Mouse (Mus musculus) v-Abl transformed pro-B cells (cell line): ENCODE data around the gene Tbx3.

Experiments used
- in situ Hi-C, 2 experiments: fragments of 400-800 bp; cut with MboI; formaldehyde crosslinking; loops; one replicate each; pipeline ENCODE4 v1.15.1; 2025; ENCODE audit not compliant: unreplicated experiment in 2 of 2

Gene Tbx3

DNA sequence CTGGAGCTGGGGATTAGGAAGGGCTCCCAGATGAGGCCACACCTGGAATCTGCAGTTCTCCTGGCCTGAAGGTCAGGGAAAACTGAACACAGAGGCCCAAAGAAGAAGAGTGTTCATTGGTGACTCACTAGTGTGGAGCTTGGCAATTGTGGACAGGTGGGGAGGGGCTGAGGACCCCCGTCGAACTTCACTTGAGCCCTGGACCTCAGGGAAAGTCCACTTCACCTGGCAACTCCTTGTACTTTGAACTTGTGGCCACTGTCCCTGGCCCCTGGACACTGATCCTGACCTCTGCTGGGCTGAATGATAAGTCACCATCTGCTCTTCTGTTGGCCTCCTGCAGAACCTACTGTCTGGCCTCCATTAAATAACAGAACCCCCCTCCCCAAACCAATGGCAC is 5.8 kb downstream of the Tbx3 start:
- in situ Hi-C loops = loop anchor here in 1 of 2 experiments (25.0 kb wide), 3 partner anchors 1414 to 1739 kb away; no protein-coding TSS in a partner anchor

DNA sequence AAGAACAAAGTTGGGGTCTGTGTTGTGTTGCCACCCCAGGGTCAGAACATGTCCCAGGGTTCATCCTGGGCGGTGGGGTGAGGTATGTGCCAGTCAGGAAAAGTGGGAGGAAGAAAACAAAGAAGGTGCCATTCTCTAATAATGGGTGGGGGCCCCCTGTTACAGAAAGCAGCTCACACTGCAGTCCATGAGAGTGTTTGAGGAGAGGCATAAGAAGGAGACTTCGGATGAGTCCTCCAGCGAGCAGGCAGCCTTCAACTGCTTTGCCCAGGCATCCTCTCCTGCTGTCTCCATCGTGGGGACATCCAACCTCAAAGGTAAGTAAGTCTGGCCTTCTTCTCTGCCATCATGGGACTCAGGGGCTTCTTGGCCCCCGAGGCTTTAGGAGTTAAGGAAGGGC is 8.0 kb downstream of the Tbx3 start:
- in situ Hi-C loops = loop anchor here in 1 of 2 experiments (25.0 kb wide), 3 partner anchors 1416 to 1741 kb away; no protein-coding TSS in a partner anchor

DNA sequence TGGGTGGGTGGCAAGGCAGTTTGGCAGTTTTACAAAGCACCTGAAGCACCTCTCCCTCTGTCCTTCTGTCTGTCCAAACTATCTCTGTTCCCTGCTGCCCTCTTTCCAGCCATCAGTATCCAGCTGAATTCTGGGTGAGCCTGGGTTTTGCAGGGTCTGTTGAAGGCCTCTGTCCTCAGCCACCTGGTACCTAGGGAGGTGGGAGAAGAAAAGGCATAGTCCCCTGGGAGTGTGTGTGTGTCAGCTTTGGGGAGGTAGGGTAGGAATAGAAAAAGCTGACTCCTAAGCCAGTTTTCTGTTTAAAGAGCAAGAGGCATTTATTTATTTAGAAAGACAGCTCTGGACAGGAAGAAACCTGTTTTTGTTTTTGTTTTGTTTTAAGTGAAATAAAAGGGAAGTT is 8.6 kb downstream of the Tbx3 start:
- in situ Hi-C loops = loop anchor here in 1 of 2 experiments (25.0 kb wide), 3 partner anchors 1417 to 1742 kb away; no protein-coding TSS in a partner anchor

DNA sequence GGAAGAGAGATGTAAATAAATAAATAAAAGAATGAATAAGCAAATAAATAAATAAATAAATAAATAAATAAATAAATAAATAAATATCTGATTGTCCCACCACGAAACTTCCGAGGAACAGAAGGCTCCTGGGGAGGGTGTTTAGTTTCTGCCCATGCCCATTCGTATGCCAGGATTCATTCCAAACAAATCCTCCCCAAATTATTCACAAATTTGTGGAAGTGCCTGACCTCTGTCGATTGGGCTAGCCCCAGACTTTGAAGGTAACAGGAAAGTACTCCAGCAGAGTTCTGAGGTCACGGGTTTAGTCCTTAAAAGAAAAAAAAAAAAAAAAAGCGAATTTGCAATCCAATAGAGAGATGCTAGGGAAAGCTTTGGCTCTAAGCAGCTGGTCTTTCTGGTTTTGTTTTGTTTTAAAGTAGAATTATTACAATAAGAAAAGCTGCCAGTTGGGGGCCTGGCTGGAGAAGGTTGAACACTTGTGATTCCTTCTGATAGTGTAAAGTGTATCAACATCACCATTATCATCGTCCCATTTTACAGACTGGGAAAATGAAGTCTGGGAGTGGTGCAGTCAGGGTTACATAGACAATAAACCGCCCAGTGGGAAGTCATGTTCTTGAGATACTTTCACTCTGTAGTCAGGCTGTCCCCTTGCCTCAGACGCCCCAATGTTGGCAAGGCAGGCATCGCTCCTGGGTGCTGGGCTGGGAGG is 9.3 kb downstream of the Tbx3 start:
- in situ Hi-C loops = loop anchor here (10.0 to 25.0 kb wide), 4 partner anchors 1415 to 1742 kb away; no protein-coding TSS in a partner anchor

DNA sequence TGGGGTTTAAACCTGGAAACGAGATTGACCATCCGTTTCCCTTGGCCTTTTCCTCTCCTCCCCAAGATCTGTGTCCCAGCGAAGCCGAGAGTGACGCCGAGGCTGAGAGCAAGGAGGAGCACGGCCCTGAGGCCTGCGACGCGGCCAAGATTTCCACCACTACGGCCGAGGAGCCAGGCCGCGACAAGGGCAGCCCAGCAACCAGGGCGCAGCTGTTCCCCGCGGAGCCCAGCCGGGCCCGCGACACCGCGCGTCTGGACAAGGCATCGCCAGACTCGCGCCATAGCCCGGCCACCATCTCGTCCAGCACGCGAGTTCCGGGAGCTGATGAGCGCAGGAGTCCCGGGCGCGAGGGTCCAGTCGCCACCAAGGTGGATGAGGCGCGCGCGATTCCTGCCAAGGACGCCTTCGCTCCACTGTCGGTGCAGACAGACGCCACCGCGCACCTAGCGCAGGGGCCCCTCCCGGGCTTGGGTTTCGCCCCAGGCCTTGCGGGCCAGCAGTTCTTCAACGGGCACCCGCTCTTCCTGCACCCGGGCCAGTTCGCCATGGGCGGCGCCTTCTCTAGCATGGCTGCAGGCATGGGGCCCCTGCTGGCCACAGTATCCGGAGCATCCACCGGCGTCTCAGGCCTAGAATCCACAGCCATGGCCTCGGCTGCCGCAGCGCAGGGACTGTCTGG is 10.0 kb downstream of the Tbx3 start:
- in situ Hi-C loops = loop anchor here (10.0 to 25.0 kb wide), 4 partner anchors 1416 to 1743 kb away; no protein-coding TSS in a partner anchor

DNA sequence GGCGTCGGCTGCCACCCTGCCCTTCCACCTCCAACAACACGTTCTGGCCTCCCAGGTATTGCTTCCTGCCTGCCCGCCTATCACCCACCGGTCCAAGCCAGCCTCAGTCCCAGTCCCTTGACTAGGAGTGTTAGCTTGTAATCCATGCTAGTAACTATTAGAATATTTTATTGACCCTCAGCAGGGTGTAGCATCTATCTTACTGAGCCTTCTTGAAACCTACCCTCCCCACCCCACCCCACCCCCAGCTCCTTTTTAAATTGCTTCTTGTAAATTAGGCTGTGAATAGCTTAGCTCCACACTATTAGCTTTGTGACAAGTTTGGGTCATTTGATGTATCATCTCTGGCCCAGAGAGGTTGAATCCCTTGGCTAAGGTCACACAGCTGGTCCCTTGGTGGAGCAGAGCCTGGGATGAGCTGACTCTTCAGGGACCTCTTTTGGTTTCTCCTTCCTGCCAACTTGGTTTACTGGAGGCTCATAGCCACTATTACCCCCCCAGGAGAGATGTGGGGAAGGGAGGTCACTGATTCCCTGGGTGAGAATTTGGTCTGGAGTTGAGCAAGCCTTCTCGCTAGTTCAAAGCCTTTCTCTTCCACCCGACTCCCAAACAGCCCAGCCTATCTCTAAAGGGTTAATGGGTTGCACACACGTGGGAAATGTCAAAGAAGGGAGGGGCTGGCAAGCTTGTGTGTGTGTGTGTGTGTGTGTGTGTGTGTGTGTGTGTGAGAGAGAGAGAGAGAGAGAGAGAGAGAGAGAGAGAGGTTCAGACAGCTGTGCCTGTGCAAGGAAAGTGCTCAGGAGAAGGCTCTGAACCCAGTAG is 10.8 kb downstream of the Tbx3 start:
- in situ Hi-C loops = loop anchor here (10.0 to 25.0 kb wide), 4 partner anchors 1416 to 1744 kb away; no protein-coding TSS in a partner anchor

DNA sequence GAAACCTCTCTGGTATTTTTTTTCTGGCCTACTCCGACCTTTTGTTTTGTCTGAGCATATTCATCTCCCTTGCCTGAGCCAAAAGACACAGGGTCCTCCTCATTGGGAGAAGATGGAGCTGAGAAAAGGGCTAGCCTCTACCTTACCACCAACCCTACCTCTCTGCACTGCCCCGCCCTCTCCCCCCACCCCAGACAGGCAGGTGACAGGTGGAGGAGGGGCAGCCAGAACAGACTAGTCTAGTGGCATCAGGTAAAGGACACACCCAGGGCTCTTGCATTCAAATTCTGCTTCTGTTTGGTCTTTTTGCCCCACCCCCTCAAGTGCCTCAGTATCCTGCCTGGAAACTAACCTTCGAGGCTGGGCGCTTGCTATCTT is 11.4 kb downstream of the Tbx3 start:
- in situ Hi-C loops = loop anchor here (10.0 to 25.0 kb wide), 4 partner anchors 1417 to 1745 kb away; no protein-coding TSS in a partner anchor

DNA sequence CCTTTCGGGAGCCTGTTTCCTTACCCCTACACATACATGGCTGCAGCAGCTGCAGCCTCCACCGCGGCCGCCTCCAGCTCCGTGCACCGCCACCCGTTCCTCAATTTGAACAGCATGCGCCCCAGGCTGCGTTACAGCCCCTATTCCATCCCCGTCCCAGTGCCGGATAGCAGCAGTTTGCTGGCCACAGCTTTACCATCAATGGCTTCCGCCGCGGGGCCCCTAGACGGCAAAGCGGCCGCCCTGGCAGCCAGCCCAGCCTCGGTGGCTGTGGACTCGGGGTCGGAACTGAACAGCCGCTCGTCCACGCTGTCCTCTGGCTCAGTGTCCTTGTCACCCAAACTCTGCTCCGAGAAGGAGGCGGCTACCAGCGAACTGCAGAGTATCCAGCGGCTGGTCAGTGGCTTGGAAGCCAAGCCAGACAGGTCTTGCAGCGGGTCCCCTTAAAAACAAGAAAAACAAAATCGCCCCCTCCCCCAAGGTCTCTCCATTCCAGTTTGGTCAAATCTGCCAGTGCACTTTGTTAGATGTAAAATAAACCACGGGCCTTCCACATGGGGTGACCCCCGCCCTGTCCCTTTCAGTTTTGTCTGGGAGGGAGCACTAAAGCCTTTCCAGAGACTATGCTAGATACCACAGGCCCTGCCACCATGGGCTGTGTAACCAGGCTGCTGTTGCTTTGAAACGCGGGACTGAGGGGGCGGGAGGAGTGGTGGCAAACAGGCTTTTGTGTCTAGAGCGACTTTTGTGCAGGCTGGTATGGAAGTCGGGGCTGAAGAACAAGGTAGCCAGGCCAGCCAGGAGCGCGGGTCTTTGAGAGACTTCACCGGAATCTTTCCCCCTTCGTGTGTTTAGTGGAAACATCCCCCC is 12.4 kb downstream of the Tbx3 start:
- in situ Hi-C loops = loop anchor here (10.0 to 25.0 kb wide), 4 partner anchors 1418 to 1746 kb away; no protein-coding TSS in a partner anchor

DNA sequence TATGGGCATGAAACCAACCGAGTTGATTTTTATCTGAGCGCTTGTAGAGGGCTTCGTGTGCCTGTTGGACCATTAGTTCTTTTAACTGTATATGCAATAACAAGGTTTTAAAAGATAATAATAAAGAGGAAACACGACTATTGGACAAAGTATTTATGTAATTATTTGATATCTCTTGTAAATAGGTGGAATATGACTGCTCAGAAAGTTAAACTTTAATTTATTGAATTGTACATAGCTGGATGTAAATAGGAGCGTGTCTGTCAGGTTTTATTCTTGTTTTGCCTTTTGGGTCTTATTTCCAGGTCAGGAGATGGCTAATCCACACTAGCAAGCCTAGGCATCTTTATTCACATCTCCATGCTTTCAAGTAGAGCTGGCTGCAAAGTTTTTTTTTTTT is 13.4 kb downstream of the Tbx3 start:
- in situ Hi-C loops = loop anchor here (10.0 to 25.0 kb wide), 4 partner anchors 1419 to 1747 kb away; no protein-coding TSS in a partner anchor

DNA sequence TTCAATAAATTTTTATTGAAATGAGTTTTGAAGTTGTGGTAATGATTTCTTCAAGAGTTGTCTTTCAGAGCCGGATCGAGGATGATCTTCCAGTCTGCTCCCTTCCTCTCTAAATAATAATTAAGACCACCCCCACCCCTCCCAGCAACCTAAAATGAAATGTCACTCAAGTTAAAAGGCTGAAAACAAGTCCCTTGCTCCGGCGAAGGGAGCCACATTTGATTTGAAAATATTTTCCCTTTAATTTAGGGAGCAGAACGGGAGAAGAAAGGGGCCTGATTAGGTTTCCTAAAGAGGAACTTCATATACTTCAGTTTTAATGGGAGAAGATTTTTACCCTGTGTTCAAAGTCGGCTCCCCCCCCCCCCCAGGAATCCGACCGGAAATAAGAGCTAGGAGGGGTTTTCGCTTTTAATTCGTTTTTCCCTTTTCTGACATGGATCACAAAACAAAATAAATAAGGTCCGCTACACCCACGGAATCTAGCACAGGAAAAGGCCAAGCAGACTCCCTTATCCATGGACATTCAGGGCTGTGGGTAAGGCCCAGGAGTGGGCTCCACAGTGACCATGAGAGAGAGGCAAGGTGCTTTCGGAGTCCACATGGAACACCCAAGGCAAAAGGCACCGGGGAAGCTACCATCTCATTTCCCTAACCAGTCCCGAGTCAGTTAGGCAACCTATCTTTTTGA is 14.4 kb downstream of the Tbx3 start:
- in situ Hi-C loops = loop anchor here (5.0 to 25.0 kb wide), 5 partner anchors 903 to 1748 kb away; no protein-coding TSS in a partner anchor

DNA sequence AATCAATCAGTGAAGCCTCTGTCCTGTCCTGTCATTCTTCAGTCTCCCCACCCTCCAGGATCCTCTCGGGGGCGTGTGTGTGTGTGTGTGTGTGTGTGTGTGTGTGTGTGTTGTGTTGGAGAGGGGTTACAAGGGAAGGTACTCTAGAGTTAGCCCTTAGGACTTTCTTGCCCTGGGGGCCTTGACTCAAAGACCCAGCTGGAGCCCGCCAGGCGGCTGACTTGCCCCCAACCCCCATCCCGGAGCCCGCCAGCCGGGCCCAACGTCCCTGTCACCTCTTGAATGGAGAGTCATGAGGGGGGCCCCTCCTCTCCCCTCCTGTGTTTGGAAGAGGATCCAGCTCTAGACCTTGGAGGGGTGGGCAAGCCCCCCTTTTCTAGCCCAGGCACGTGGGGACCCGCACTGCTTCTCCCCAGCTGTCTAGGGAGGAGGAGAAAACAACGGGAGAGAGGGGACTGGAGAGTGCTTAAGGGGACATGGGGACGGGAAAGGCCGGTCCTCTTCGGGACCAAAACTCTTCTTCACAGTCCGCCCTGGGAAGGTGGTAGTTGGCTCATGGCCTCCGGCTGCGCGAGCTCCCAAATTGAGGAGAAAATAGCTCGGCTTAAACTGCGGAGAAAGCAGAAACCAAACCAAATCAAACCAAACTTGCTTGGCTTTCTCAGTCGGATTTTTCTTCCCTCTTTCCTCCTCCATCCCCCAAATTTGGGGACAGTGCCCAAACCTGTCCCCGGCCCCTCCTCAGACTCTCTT is 15.2 kb downstream of the Tbx3 start:
- in situ Hi-C loops = loop anchor here (5.0 to 25.0 kb wide), 5 partner anchors 903 to 1748 kb away; no protein-coding TSS in a partner anchor

DNA sequence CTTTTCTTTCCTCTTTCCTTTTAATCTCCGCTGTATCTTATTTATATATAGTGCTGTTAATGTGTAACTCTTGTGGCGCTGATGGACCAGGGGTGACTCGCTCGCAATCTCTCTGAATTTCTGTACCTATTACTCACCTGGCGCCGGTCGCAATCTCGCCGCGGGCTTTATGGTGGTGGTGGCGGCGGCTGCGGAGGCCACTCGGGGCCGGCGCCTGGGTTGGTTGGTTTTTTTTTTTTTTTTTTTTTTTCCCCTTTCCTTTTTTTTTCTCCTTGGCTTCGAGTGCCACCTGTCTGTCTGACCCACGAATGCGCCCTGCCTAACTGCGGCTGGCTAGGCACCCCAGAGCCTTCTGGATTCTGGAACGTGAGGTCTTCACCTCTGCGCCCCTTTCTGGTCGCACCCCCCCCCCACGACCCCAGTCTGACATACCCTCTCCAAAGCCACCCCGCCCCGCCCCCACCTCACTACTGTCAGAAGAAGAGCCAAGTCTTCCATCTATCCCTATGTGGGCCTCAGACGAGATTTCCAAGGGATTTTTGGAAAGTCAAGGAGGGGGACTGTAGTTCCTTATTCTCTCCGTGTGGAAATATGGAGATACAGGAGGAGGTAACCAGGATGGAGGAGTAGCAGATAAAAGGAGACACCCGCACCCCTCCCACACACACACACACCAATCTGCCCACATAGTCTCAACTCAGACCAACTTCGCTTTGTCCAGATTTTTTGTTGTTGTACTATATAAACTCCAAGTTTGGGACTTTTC is 15.9 kb downstream of the Tbx3 start:
- in situ Hi-C loops = loop anchor here (5.0 to 25.0 kb wide), 5 partner anchors 904 to 1749 kb away; no protein-coding TSS in a partner anchor

DNA sequence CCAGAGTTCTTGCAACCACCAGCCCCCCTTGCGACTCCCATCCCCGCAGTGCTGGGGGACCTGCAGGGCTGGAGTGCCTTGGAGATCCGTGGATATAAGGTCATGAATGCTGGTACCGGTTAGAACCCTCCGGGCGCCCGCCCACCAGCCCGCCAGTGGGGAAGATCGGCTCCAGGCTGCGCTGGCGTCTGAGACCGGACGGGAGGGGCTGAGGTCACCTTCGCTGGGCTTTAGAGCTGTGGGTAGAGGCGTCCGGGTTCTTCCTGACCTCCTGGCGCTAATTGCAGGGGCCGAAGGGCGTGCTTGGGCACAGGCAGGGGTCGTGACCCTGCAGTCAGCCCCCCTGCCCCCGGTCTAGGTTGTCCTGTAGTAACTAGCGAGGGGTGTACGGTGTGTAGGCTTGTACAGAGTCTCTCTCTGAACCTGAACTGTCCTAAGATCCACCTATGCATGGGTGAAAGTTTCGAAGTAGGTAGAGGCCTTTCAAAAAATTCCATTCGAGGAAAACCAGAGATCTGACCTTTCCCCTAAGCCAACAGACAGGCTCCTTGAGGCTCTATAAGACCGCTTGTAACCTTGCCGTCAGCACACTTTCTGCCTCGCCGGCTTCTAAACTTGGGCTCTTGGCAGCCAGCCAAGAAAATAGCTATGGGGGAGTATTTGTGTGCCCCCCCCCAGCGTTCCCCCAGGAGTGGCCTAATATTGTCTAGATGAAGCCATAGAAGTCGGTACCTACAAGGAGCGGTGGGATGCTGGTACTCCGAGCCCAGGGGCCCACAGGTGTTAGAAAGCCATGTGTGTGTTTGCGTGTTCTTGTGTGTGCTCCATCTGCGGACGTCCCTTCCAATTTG is 16.8 kb downstream of the Tbx3 start:
- in situ Hi-C loops = loop anchor here (5.0 to 25.0 kb wide), 5 partner anchors 905 to 1750 kb away; no protein-coding TSS in a partner anchor

DNA sequence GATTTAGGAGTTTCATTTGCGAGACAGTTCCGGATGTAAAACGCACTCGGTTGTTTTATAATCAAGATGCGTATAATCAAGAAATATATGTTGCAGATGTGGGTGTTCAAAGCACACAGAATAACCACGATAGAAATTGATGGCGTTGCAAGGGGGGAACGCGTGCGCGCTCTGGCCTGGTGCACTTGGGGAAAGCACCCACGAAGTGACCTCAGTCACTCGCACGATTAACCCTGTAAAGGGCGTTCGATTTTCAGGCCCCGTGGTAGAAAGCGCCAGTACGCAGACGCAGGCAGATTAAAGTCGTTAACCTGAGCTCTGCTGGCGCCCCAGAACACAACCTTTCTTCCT is 17.4 kb downstream of the Tbx3 start:
- in situ Hi-C loops = loop anchor here (5.0 to 25.0 kb wide), 5 partner anchors 906 to 1751 kb away; no protein-coding TSS in a partner anchor

DNA sequence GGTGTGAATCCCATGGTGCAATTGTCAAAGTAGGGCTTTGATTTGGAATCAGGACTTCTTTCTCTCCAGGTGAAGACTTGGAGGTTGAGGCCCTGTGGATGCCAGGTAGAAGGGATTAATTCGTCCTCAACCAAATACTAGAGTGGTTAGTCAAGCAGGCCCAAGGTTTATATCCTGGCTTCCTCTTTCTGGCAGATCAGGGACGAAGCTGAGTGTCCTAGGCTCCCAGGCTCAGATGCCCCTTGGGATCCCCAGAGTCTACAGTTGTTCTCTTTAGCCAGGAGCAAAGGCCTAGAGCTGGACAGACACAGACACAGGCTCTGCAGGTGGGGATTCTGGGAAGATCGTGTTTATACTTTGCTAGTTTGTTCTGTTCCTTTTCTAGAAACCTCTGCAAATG is 17.8 kb downstream of the Tbx3 start:
- in situ Hi-C loops = loop anchor here (5.0 to 25.0 kb wide), 5 partner anchors 906 to 1751 kb away; no protein-coding TSS in a partner anchor

DNA sequence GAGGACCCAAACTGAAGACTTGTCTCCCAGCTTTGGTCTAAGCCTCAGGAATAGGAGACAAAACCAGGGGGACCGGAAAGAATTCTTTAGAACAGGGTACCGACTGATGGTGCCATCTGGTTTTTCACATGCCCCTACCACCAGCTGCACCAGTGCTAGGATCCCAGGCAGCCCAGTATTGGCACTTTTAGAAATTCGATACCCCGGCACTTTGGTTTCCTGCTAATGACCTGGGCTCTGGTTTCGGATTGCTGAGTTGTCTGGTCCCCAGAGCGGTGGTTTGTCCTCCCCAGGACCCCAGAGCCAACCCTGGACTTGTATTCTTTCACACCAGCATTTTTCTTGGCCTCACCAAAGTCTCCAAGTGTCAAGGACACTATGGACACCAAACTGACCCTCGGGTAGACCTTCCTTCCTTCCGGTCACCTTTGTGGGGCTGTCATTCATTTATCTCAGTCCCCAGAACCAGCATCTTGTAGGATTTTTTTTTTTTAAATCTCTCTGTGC is 18.5 kb downstream of the Tbx3 start:
- in situ Hi-C loops = loop anchor here (5.0 to 25.0 kb wide), 5 partner anchors 907 to 1752 kb away; no protein-coding TSS in a partner anchor
